Mouse (Mus musculus) C2C12 (cell line): ENCODE data around the gene Slc22a20. TPM values are rescaled to one million over a fixed set of nuclear protein-coding genes. Genes with fewer than 3 reads are reported as not detected.

Experiments used
- H3K27me3 ChIP-seq: one replicate; pipeline ENCODE4 v1.6.1; 2011; ENCODE audit not compliant: control insufficient read depth, insufficient read depth, insufficient read length
- H3K36me3 ChIP-seq: one replicate; pipeline ENCODE4 v1.6.1; 2011; ENCODE audit not compliant: control insufficient read depth, insufficient read depth
- H3K4me3 ChIP-seq: one replicate; pipeline ENCODE4 v1.5.1; 2011; ENCODE audit warnings: mild to moderate bottlenecking, control low read depth; ENCODE audit not compliant: poor library complexity, insufficient read depth, severe bottlenecking
- H3K79me2 ChIP-seq: one replicate; pipeline ENCODE4 v1.6.1; 2011; ENCODE audit not compliant: control insufficient read depth, insufficient read depth
- H3K79me3 ChIP-seq: one replicate; pipeline ENCODE4 v1.6.1; 2011; ENCODE audit warnings: low read depth, control low read depth
- H3ac ChIP-seq: one replicate; pipeline ENCODE3; 2011; ENCODE audit warnings: low read depth; ENCODE audit not compliant: control insufficient read depth, insufficient read length
- CEBPB ChIP-seq: IDR thresholded peaks from one replicate; pipeline ENCODE4 v1.6.1; 2011; ENCODE audit warnings: low read depth, mild to moderate bottlenecking, control low read depth, moderate library complexity
- CTCF ChIP-seq: IDR thresholded peaks from one replicate; pipeline ENCODE4 v1.5.1; 2011; ENCODE audit not compliant: control insufficient read depth, insufficient read depth, insufficient read length
- FOSL1 ChIP-seq: IDR thresholded peaks from one replicate; pipeline ENCODE4 v1.8.0; 2011; ENCODE audit warnings: mild to moderate bottlenecking, low read length; ENCODE audit not compliant: poor library complexity, insufficient read depth, severe bottlenecking
- MAX ChIP-seq: IDR thresholded peaks from one replicate; pipeline ENCODE4 v1.6.1; 2011; ENCODE audit warnings: mild to moderate bottlenecking, control low read depth
- MYOD1 ChIP-seq: IDR thresholded peaks from one replicate; pipeline ENCODE4 v1.6.1; 2011; ENCODE audit warnings: low read depth; ENCODE audit not compliant: control insufficient read depth, insufficient read length
- MYOG ChIP-seq: IDR thresholded peaks from one replicate; pipeline ENCODE4 v1.6.1; 2011; ENCODE audit not compliant: control insufficient read depth, insufficient read length; ENCODE audit errors: extremely low read depth
- USF1 ChIP-seq: IDR thresholded peaks from one replicate; pipeline ENCODE4 v1.6.1; 2011; ENCODE audit warnings: low read depth, mild to moderate bottlenecking, control low read depth, moderate library complexity
- long read RNA-seq, 2 experiments: library from polyadenylated mRNA; unstranded; transcript quantifications; one replicate each; pipeline ENCODE4 v2.0.0; 2019 to 2020
- polyA plus RNA-seq: library from polyadenylated mRNA; unstranded; fragments of >200 nt; fragmentation: generic; extraction: Trizol; gene quantifications from one replicate; pipeline ENCODE4 v1.2.1, GENCODE M21; 2012; ENCODE audit warnings: missing spikeins

Slc22a20 gene
- not detected for polyA plus RNA-seq
- long read RNA-seq, experiment 1: 0 reads
- long read RNA-seq, experiment 2: 0 reads

DNA sequence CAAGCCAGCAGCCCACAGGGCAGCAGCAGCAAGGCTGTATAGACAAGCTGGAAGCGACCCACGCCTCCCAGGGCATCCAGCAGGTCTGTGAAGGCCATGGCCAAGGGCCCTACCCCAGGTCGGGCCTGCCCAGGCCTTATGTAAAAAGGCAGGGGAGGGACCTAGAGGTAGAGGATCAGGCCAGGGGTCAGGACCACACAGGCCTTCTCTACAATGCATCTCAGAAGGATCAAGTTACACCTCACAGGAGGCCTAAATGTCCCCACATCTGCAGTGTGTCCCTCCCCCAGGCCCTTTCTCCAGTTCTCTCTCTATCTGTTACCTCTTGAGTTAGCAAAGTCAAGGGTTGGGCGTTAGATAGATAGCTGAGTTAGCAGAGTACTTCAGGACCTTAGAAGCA, at the start of gene Slc22a20:
TSS of gene Slc22a20 (minus strand) at position 101 of the 400 bp plus-strand sequence.
- no peak within 1 kb of the TSS for H3ac ChIP-seq
- TF ChIP-seq FOSL1 (no peak), MYOD1 (no peak), CEBPB (no peak), MYOG (no peak), MAX (no peak), CTCF (no peak), USF1 (no peak)
- no peaks in the 10 kb centered on the region for H3K27me3 ChIP-seq
- no peaks in the 10 kb centered on the region for H3K79me3 ChIP-seq
- H3K79me2 ChIP-seq: no peaks in the 10 kb centered on the region
- H3K36me3 ChIP-seq: no peaks in the 10 kb centered on the region
- no peak within 1 kb of the TSS for H3K4me3 ChIP-seq

DNA sequence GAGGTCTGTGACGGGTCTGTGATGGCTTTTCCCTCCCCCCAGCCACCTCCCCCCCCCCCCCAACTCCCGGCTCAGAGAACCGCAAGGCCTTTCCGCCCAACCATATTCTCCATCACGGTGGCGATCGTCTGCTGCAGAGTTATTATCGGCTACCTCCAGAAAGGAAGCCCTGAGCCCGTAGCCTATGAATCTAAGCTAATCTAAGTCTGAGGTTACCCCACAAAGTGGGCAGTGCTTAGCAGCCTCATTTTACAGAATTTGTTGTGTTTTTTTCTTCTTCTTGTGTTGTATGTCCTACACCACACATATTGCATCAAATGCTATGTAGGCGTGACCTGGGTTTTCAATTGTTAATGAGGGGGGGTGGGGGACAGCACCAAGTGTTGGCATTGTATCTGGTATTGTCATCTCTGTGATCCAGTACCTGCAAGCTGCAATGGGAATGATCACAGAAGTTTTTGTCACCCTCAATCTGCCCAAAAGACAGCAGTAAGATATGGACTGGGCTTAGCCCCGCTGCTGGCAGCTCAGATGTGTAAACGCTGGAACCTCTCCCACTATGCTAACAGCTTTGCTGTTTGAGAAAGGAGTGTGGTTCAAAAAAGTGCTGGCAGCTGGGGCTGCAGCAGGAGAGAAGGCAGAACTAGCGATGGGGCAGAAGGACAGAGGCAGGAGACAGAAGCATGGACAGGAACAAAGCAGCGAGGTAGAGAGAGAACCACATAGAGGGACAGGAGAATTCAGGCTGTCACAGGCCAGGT, 44.8 kb upstream of the Slc22a20 start:
- no peak for TF ChIP-seq MYOD1
- H3K36me3 ChIP-seq: no peaks in the 10 kb centered on the region
- no peak overlapping the region for H3K4me3 ChIP-seq
- no peak overlapping the region for H3ac ChIP-seq
- H3K79me3 ChIP-seq: no peaks in the 10 kb centered on the region
- H3K79me2 ChIP-seq: no peaks in the 10 kb centered on the region
- H3K27me3 ChIP-seq: peaks cover 7% of the 10 kb centered on the region

DNA sequence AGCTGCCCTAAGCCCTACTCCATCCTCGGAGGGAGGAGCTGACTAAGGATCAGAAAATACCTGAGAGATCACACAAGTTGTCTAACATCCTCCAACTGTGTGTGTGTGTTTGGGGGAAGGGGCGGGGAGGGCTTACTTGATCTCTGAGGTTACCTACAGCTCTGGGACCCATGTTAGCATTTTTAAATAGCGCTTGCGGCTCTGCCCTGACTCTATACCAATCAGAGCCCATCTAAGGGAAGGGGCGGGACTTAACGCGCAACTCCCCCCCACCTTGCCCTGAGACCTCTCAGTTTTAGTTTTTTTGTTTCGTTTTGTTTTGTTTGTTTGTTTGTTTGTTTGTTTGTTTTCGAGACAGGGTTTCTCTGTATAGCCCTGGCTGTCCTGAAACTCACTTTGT, 43.5 kb upstream of the Slc22a20 start:
- TF ChIP-seq FOSL1 (no peak), CEBPB (no peak), MAX (no peak), CTCF (no peak), MYOG (no peak), MYOD1 (no peak), USF1 (no peak)
- no peak overlapping the region for H3ac ChIP-seq
- H3K4me3 ChIP-seq: no peak overlapping the region
- H3K36me3 ChIP-seq: no peaks in the 10 kb centered on the region
- H3K27me3 ChIP-seq: peaks cover 14% of the 10 kb centered on the region
- H3K79me2 ChIP-seq: no peaks in the 10 kb centered on the region
- H3K79me3 ChIP-seq: no peaks in the 10 kb centered on the region

DNA sequence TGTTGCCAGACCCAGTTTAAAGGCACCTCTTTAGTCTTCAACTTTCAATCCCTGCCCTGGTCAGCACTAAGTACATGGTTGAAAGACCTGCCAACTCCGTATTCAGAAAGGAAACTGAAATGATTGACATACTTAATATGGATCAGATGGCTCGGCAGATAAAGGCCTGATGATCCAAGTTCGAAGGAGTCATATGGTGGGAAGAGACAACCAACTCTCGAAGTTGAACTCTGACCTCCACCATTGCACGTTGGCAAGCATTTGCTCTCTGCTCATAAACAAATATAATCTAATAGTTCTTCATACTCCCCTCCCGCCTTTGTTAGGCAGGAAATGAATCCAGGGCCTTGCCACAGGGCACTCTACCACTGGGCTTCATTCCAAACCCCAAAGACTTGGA, 43.0 kb upstream of the Slc22a20 start:
- Histone ChIP-seq H3K79me3 (no peaks in the 10 kb centered on the region), H3K36me3 (no peaks in the 10 kb centered on the region), H3K27me3 (peaks cover 16% of the 10 kb centered on the region), H3K4me3 (no peak overlapping the region), H3ac (no peak overlapping the region), H3K79me2 (no peaks in the 10 kb centered on the region)
- TF ChIP-seq FOSL1 (no peak), MAX (no peak), CEBPB (no peak)

DNA sequence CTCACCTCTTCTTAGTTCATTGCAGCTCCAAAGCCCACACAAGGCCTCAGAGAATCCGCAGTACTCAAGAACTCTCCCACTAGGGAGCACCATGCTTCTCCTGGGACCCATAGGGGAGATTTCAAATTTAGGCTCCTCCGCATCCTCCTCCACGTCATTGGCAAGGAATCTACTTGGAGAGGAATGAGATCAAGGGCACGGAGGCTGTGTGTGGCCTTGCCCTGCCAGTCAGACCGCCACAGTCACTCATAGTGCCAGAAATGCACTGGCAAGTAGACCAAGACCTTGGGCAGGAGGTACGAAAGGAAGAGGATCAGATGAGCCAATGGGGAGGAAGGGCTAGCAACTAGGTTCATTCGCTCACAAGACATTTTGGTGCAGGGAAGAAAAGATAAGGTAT, 38.0 kb upstream of the Slc22a20 start:
- H3K36me3 ChIP-seq: no peaks in the 10 kb centered on the region
- no peaks in the 10 kb centered on the region for H3K79me3 ChIP-seq
- no peak overlapping the region for H3ac ChIP-seq
- no peak for TF ChIP-seq USF1
- no peak for TF ChIP-seq MYOD1
- no peak for TF ChIP-seq FOSL1
- no peak for TF ChIP-seq CTCF
- TF ChIP-seq CEBPB: no peak
- TF ChIP-seq MYOG: no peak
- no peak for TF ChIP-seq MAX
- H3K27me3 ChIP-seq: peaks cover 29% of the 10 kb centered on the region
- H3K4me3 ChIP-seq: no peak overlapping the region
- H3K79me2 ChIP-seq: no peaks in the 10 kb centered on the region

DNA sequence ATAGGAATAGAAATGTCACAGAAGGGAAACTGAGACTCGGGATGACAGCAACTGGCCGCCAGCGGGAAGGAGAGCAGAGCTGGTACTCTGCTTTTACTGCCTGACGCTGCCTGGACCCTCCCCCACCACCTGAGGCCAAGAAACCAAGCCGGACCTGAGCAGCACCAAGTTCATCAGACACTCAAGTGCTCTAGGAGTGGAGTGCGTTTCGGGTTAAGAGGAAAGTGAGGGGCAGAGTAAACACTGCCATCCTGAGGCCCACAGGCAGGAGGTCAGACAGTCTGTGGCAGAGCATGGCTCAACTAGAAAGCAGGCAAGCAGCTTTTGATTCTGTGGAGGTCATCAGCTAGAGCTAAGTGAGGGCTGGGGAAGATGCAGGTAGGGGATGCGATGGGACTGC, 37.1 kb upstream of the Slc22a20 start:
- Histone ChIP-seq H3K79me2 (no peaks in the 10 kb centered on the region), H3K79me3 (no peaks in the 10 kb centered on the region), H3ac (no peak overlapping the region), H3K4me3 (no peak overlapping the region), H3K36me3 (no peaks in the 10 kb centered on the region), H3K27me3 (peaks cover 29% of the 10 kb centered on the region)
- TF ChIP-seq MYOD1 (no peak), USF1 (no peak), MYOG (no peak), CTCF (no peak), CEBPB (no peak), MAX (no peak), FOSL1 (no peak)
